Mouse (Mus musculus) erythroblast, adult 5-6 weeks (primary cell): ENCODE data around the gene Lce3c. TPM values are rescaled to one million over a fixed set of nuclear protein-coding genes. Genes with fewer than 3 reads are reported as not detected.

Experiments used
- ATAC-seq: replicated peaks from 2 replicates; pipeline ENCODE4 v1.8.0; 2016; ENCODE audit warnings: moderate number of reproducible peaks, mild to moderate bottlenecking, moderate TSS enrichment, inconsistent platforms; ENCODE audit not compliant: poor library complexity, low FRiP score, severe bottlenecking
- total RNA-seq, 2 experiments: library from RNA; stranded (forward) in 1 of 2; stranded (reverse) in 1 of 2; fragments of 150-400 nt in 1 of 2; fragments of 200-764, 138-1000 nt in 1 of 2; gene quantifications; 2 replicates each; pipeline versions ENCODE4 v1.2.3 to v1.2.4; 2015 to 2017; ENCODE audit warnings: low replicate concordance in 2 of 2

Gene Lce3c
- total RNA-seq (2015; ENCODE audit: low replicate concordance) (not detected in 2 replicates), total RNA-seq (2017; ENCODE audit: low replicate concordance) (not detected in 2 replicates)

- no peak for ATAC-seq
Observed at GRCm38 (mm10) chr3:92944186-92944585, at the start of gene Lce3c. Gene Lce3c, plus strand, starts transcription at chr3:92944486.

DNA sequence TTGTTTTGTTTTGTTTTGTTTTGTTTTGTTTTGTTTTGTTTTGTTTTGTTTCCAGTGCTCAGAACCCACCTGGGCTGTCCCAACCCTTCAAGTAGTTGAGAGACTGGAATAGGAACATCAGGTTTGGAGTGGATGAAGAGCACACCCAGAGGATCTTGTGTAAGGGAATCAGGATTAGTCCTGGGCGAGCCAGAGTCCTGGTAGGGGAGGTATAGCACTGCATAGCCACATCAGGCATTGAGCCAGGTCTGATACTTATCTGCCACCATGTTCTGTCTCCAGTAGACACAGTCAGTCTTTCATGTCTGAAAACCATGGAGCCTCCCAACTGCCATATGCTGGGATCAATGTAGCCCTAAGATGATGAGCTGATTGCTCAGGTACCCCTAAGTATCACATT is 49.8 kb upstream of the Lce3c start:
- no peak for ATAC-seq

DNA sequence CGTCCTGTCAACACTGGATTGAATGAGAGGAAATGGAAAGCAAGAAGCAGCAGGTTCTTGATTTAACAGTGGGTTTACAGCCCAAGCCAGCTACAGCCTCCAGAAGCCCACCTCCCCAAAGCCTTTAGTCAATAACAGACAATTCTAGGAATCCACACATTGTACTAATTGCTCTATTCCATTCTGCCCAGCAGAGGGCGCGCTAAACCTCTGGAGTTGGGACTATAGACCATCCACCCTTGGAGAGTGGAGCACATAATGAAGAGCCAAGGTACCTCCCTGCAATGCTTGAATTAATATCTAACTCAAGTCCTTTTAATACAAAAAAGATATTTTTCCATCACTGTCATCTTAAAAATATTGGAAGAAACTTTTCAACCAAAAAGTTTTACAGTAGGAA is 41.3 kb upstream of the Lce3c start:
- ATAC-seq: no peak

DNA sequence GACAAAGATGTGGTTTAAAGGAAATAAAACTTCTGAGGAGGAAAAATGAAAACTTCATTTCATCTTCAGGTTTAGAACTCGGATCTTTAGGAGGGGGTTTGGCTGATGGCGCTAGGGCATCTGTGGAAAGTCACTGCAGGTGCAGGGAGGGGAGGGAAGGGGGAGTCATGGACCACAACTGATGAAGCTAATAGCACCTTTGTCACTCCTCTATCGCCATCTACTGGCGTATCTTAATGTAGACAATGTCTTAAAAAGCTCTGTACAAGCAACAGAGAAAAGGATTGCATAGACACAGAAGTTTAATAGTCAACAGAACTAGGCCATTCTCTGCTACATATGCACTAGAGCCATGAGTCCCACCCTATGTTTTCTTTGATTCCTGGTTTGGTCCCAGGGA is 40.6 kb upstream of the Lce3c start:
- ATAC-seq: no peak

DNA sequence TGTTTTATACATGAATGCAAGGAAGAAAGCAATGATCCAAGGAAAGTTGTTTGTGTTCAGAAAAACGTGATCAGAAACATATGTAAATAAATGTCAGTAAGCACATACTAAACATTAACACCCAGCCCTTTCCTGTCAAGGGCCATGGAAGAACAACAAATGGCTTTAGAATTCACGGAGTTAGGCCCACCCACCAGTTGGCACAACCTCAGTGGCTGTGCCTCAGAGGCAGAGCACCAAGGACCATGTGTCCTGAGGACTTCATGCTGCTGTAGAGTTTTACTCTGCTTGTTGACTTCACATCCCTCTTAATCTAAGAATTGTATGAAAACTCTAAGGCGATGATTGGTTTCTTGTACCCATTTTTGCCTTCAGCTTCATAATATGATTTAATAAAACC is 39.1 kb upstream of the Lce3c start:
- ATAC-seq: no peak

- ATAC-seq: no peak
Observed at GRCm38 (mm10) chr3:92907571-92907970, 36.7 kb upstream of the Lce3c start.

- no peak for ATAC-seq
Observed at GRCm38 (mm10) chr3:92920364-92920763, 23.9 kb upstream of the Lce3c start.

DNA sequence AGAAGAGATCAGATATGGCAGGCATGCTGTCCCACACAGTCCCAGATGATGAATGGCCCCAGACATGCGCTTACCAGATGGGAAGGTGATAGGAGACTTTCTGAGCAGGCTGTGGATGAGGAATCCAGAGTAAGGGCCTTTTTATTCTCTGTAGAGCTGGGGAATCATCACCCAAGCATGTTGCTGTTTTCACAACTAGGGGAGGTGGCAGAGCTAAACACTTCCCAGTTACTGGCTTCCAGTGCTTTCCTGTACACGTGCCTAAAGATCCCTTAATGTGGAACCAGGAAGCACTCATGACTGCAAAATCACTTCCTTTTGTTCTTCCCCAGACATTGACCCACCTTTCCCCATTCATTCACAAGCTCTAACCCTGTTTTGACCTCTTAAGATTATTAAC is 18.2 kb upstream of the Lce3c start, which contains the start of gene Lce3a:
Gene Lce3a, minus strand, starts transcription at position 101 of the 400 bp plus-strand sequence.
- no peak for ATAC-seq

- no peak for ATAC-seq
Observed at GRCm38 (mm10) chr3:92932679-92933078, 11.6 kb upstream of the Lce3c start, which contains the start of gene Lce3b. Gene Lce3b, plus strand, starts transcription at chr3:92932979.

DNA sequence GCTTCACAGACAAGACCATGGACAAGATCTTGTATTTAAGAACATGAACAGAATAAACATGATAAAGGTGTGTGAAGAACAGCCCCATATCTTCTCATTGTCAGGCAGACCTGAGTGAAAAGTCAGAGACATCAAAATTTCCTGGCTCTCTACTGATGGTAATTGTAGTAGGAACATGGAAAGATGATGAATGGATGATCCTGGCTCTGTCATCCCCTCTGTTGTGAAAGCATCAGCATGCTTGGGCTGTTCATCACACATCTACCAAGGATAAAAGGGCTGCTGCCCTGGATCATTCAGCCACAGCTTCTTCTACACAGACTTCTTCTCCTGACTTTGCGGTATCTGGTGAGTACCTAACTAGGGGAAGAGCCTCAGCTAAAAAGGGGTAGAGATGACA is 12.8 kb downstream of the Lce3c start, which contains the start of gene Lce3d:
Gene Lce3d, plus strand, starts transcription at position 301 of the 400 bp plus-strand sequence.
- no peak for ATAC-seq

DNA sequence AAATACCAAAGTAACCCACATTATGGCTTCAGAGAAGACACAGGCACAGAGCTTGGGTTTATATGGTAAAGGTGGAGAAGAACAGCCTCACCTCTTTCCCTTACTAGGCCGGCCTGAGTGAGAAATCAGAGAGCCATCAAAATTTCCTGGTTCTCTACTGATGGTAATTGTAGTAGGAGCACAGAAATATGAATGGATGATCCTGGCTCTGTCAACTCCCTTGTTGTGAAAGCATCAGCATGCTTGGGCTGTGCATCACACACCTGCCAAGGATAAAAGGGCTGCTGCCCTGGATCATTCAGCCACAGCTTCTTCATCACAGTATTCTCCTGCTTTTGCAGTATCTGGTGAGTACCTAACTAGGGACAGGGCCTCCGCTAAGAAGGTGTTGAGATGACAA is 22.5 kb downstream of the Lce3c start, which contains the start of gene Lce3e:
Gene Lce3e, plus strand, starts transcription at position 301 of the 400 bp plus-strand sequence.
- ATAC-seq: no peak

GRCm38 (mm10) chr3:92978484-92978883 is 34.2 kb downstream of the Lce3c start:
- no peak for ATAC-seq

DNA sequence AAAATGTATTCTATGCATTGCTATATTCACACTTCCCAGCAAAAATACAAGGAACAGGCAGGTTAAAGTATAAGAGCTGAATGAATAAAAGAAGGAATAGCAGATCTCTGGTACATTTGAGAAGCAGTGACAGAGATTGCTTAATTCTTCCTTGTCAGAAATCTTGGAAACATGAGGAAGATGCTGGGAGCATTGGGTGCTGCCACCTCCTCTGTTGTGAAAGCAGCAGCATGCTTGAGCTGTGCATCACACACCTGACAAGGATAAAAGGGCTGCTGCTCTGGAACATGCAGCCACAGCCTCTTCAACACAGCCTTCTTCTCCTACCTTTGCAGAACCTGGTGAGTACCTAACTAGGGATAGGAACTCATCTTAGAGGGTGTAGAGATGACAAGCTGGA is 47.6 kb downstream of the Lce3c start, which contains the start of gene Lce3f:
Gene Lce3f, plus strand, starts transcription at position 301 of the 400 bp plus-strand sequence.
- no peak for ATAC-seq

Other genes with a start within 250 kb of the Lce3c start
- gene Lce1e, start 235.4 kb upstream of the Lce3c start, total RNA-seq (2015; ENCODE audit: low replicate concordance): not detected in 2 replicates
- not detected in 2 replicates for gene Lce1e, start 235.4 kb upstream of the Lce3c start, total RNA-seq (2017; ENCODE audit: low replicate concordance)
- gene Lce1f, start 224.1 kb upstream of the Lce3c start, total RNA-seq (2015; ENCODE audit: low replicate concordance): not detected in 2 replicates
- not detected in 2 replicates for gene Lce1f, start 224.1 kb upstream of the Lce3c start, total RNA-seq (2017; ENCODE audit: low replicate concordance)
- gene Gm38119, start 205.4 kb upstream of the Lce3c start, total RNA-seq (2015; ENCODE audit: low replicate concordance): not detected in 2 replicates
- gene Gm38119, start 205.4 kb upstream of the Lce3c start, total RNA-seq (2017; ENCODE audit: low replicate concordance): not detected in 2 replicates
- gene Lce1g, start 192.1 kb upstream of the Lce3c start, total RNA-seq (2015; ENCODE audit: low replicate concordance): not detected in 2 replicates
- not detected in 2 replicates for gene Lce1g, start 192.1 kb upstream of the Lce3c start, total RNA-seq (2017; ENCODE audit: low replicate concordance)
- gene Lce1h, start 179.4 kb upstream of the Lce3c start, total RNA-seq (2015; ENCODE audit: low replicate concordance): not detected in 2 replicates
- gene Lce1h, start 179.4 kb upstream of the Lce3c start, total RNA-seq (2017; ENCODE audit: low replicate concordance): not detected in 2 replicates
- gene Lce1i, start 165.6 kb upstream of the Lce3c start, total RNA-seq (2015; ENCODE audit: low replicate concordance): not detected in 2 replicates
- not detected in 2 replicates for gene Lce1i, start 165.6 kb upstream of the Lce3c start, total RNA-seq (2017; ENCODE audit: low replicate concordance)
- not detected in 2 replicates for gene Lce1j, start 154.0 kb upstream of the Lce3c start, total RNA-seq (2015; ENCODE audit: low replicate concordance)
- not detected in 2 replicates for gene Lce1j, start 154.0 kb upstream of the Lce3c start, total RNA-seq (2017; ENCODE audit: low replicate concordance)
- not detected in 2 replicates for gene Lce1k, start 136.6 kb upstream of the Lce3c start, total RNA-seq (2015; ENCODE audit: low replicate concordance)
- gene Lce1k, start 136.6 kb upstream of the Lce3c start, total RNA-seq (2017; ENCODE audit: low replicate concordance): not detected in 2 replicates
- not detected in 2 replicates for gene Kprp, start 117.2 kb upstream of the Lce3c start, total RNA-seq (2015; ENCODE audit: low replicate concordance)
- not detected in 2 replicates for gene Kprp, start 117.2 kb upstream of the Lce3c start, total RNA-seq (2017; ENCODE audit: low replicate concordance)
- not detected in 2 replicates for gene Lce1l, start 93.2 kb upstream of the Lce3c start, total RNA-seq (2015; ENCODE audit: low replicate concordance)
- not detected in 2 replicates for gene Lce1l, start 93.2 kb upstream of the Lce3c start, total RNA-seq (2017; ENCODE audit: low replicate concordance)
- gene 2310050C09Rik, start 74.3 kb upstream of the Lce3c start, total RNA-seq (2015; ENCODE audit: low replicate concordance): not detected in 2 replicates
- not detected in 2 replicates for gene 2310050C09Rik, start 74.3 kb upstream of the Lce3c start, total RNA-seq (2017; ENCODE audit: low replicate concordance)
- gene Lce3a, start 18.3 kb upstream of the Lce3c start, total RNA-seq (2015; ENCODE audit: low replicate concordance): not detected in 2 replicates
- gene Lce3a, start 18.3 kb upstream of the Lce3c start, total RNA-seq (2017; ENCODE audit: low replicate concordance): not detected in 2 replicates
- not detected in 2 replicates for gene Lce3b, start 11.5 kb upstream of the Lce3c start, total RNA-seq (2015; ENCODE audit: low replicate concordance)
- not detected in 2 replicates for gene Lce3b, start 11.5 kb upstream of the Lce3c start, total RNA-seq (2017; ENCODE audit: low replicate concordance)
- not detected in 2 replicates for gene Lce3d, start 12.9 kb downstream of the Lce3c start, total RNA-seq (2015; ENCODE audit: low replicate concordance)
- not detected in 2 replicates for gene Lce3d, start 12.9 kb downstream of the Lce3c start, total RNA-seq (2017; ENCODE audit: low replicate concordance)
- gene Lce3e, start 22.6 kb downstream of the Lce3c start, total RNA-seq (2015; ENCODE audit: low replicate concordance): not detected in 2 replicates
- gene Lce3e, start 22.6 kb downstream of the Lce3c start, total RNA-seq (2017; ENCODE audit: low replicate concordance): not detected in 2 replicates
- not detected in 2 replicates for gene Lce3f, start 47.7 kb downstream of the Lce3c start, total RNA-seq (2015; ENCODE audit: low replicate concordance)
- not detected in 2 replicates for gene Lce3f, start 47.7 kb downstream of the Lce3c start, total RNA-seq (2017; ENCODE audit: low replicate concordance)
- not detected in 2 replicates for gene Crct1, start 71.2 kb downstream of the Lce3c start, total RNA-seq (2015; ENCODE audit: low replicate concordance)
- not detected in 2 replicates for gene Crct1, start 71.2 kb downstream of the Lce3c start, total RNA-seq (2017; ENCODE audit: low replicate concordance)
- not detected in 2 replicates for gene Lce1m, start 74.6 kb downstream of the Lce3c start, total RNA-seq (2015; ENCODE audit: low replicate concordance)
- not detected in 2 replicates for gene Lce1m, start 74.6 kb downstream of the Lce3c start, total RNA-seq (2017; ENCODE audit: low replicate concordance)
- not detected in 2 replicates for gene Gm4858, start 124.3 kb downstream of the Lce3c start, total RNA-seq (2015; ENCODE audit: low replicate concordance)
- not detected in 2 replicates for gene Gm4858, start 124.3 kb downstream of the Lce3c start, total RNA-seq (2017; ENCODE audit: low replicate concordance)
- gene Crnn, start 200.3 kb downstream of the Lce3c start, total RNA-seq (2015; ENCODE audit: low replicate concordance): not detected in 2 replicates
- not detected in 2 replicates for gene Crnn, start 200.3 kb downstream of the Lce3c start, total RNA-seq (2017; ENCODE audit: low replicate concordance)